Mouse (Mus musculus): ENCODE results near the gene 2310061N02Rik.
"Not testable (repeated sequence)": the region's sequence is repeated elsewhere in the genome, so short reads cannot be mapped to it uniquely, and the experiment has no call there.

Gene 2310061N02Rik

GRCm38 (mm10) chr16:88707496-88708012, at the start of gene 2310061N02Rik:
Gene 2310061N02Rik (minus strand): TSS chr16:88707962.
- no peak for DNase-seq (ENCODE audit: low read depth, low spot score)

- not testable (repeated sequence) for DNase-seq (ENCODE audit: low read depth, low spot score)
These were observed 43.8 kb upstream of the 2310061N02Rik start, which contains the start of gene Krtap13 for GRCm38 (mm10) chr16:88751535-88751934. Gene Krtap13 (minus strand): TSS chr16:88751635.

- no peak for DNase-seq (ENCODE audit: low read depth, low spot score)
These were observed 40.2 kb upstream of the 2310061N02Rik start for GRCm38 (mm10) chr16:88747943-88748342.

- no peak for DNase-seq (ENCODE audit: low read depth, low spot score)
These were observed 37.1 kb upstream of the 2310061N02Rik start for GRCm38 (mm10) chr16:88744750-88745340.

- no peak for DNase-seq (ENCODE audit: low read depth, low spot score)
These were observed 27.6 kb upstream of the 2310061N02Rik start for GRCm38 (mm10) chr16:88735391-88735790.

GRCm38 (mm10) chr16:88728812-88729275, 21.1 kb upstream of the 2310061N02Rik start, which contains the start of gene Krtap13-1:
Gene Krtap13-1 (plus strand): TSS chr16:88728862.
- no peak for DNase-seq (ENCODE audit: low read depth, low spot score)

- no peak for DNase-seq (ENCODE audit: low read depth, low spot score)
These were observed 12.3 kb upstream of the 2310061N02Rik start for GRCm38 (mm10) chr16:88720031-88720430.

GRCm38 (mm10) chr16:88716549-88716948, 8.8 kb upstream of the 2310061N02Rik start:
- no peak for DNase-seq (ENCODE audit: low read depth, low spot score)

GRCm38 (mm10) chr16:88711245-88711644, 3.5 kb upstream of the 2310061N02Rik start:
- DNase-seq (ENCODE audit: low read depth, low spot score) = no peak

- no peak for DNase-seq (ENCODE audit: low read depth, low spot score)
These were observed 3.0 kb upstream of the 2310061N02Rik start for GRCm38 (mm10) chr16:88710757-88711156.

- peak; percentile 6 for DNase-seq (ENCODE audit: low read depth, low spot score)
These were observed 6.5 kb downstream of the 2310061N02Rik start for GRCm38 (mm10) chr16:88701072-88701864.

GRCm38 (mm10) chr16:88696256-88696655, 11.5 kb downstream of the 2310061N02Rik start:
- DNase-seq (ENCODE audit: low read depth, low spot score) = no peak

- peak; percentile 16 for DNase-seq (ENCODE audit: low read depth, low spot score)
These were observed 26.5 kb downstream of the 2310061N02Rik start for GRCm38 (mm10) chr16:88681282-88681681.

GRCm38 (mm10) chr16:88679099-88679498, 28.7 kb downstream of the 2310061N02Rik start:
- DNase-seq (ENCODE audit: low read depth, low spot score) = no peak

GRCm38 (mm10) chr16:88671571-88671970, 36.2 kb downstream of the 2310061N02Rik start, which contains the start of gene Krtap27-1:
Gene Krtap27-1 (minus strand): TSS chr16:88671671.
- no peak for DNase-seq (ENCODE audit: low read depth, low spot score)

- DNase-seq (ENCODE audit: low read depth, low spot score) = no peak
These were observed 50.3 kb downstream of the 2310061N02Rik start for GRCm38 (mm10) chr16:88657426-88657825.

All from telencephalon, adult 2 months (tissue).